ENCODE assay signal across 8 mouse cellular contexts in the genomic region with DNA sequence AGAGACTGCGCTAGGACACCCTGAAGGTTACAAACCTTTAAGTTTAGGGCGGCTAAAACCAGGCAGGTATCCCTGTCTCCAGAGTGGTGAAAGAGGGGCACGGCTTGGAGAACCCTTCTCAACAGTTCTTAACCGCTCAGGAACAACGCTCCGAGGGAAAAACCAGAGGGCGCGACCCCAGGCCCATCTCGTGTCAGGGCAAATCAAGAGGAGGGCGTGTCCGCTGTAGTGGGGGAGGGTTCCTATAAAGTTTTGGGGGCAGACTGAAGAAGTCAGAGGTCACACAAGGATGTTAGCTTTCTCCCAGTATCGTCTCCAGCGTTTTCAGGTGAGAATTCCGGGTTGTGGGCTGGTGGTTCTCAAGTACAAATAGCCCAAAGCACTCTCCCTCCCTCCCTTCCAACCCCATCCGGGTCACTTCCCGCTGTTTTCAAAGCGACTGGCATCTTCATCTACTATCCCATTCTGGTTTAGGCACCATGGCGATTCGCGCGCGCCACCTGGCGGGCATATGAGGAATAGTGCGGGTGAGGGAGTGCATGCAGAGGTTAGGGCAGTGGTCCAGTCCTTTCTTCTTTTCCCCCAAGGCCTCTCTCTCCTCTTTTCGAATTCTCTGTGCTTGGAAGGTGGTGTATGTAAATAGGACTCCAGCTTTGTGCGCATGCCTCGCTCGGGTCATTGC. TPM values are rescaled to one million over a fixed set of nuclear protein-coding genes. Genes with fewer than 3 reads are reported as not detected.
A peak's percentile ranks its signal among the peaks of the same experiment; 100 is the strongest.
DNase-seq lines count a peak whose midpoint lies in the region; ATAC-seq lines count a peak whose summit lies in the region.

A gene (minus strand): TSS at position 489 of the 682 bp plus-strand sequence.

- H3K4me2 ChIP-seq in embryonic facial prominence, embryonic 14.5 days (ENCODE audit: low read depth, low read length) = peak within 1 kb of the TSS; percentile 72
- H3K4me2 ChIP-seq in limb, embryonic 12.5 days = peak within 1 kb of the TSS; percentile 61
- H3K4me2 ChIP-seq in midbrain, embryonic 15.5 days = peak within 1 kb of the TSS; percentile 45

- H3K27ac ChIP-seq in embryonic facial prominence, embryonic 14.5 days (replicated peaks; ENCODE audit: low read depth, low read length) = no peak within 1 kb of the TSS
- no peak within 1 kb of the TSS for H3K27ac ChIP-seq in limb, embryonic 12.5 days
- no peak within 1 kb of the TSS for H3K27ac ChIP-seq in midbrain, embryonic 15.5 days

- WGBS in embryonic facial prominence, embryonic 14.5 days = 5% methylated on average over 28 of the region's 28 CpGs
- 6% methylated on average over 28 of the region's 28 CpGs for WGBS in limb, embryonic 12.5 days
- 6% methylated on average over 28 of the region's 28 CpGs for WGBS in midbrain, embryonic 15.5 days

- peak within 1 kb of the TSS; percentile 37 for H3K4me3 ChIP-seq in embryonic facial prominence, embryonic 14.5 days (ENCODE audit: low read depth, low read length)
- H3K4me3 ChIP-seq in limb, embryonic 12.5 days (replicated peaks) = peak within 1 kb of the TSS; percentile 27
- peak within 1 kb of the TSS; percentile 22 for H3K4me3 ChIP-seq in midbrain, embryonic 15.5 days

- H3K9me3 ChIP-seq in embryonic facial prominence, embryonic 14.5 days (ENCODE audit: control insufficient read depth, low read length) = no peaks in the 10 kb centered on the region
- no peaks in the 10 kb centered on the region for H3K9me3 ChIP-seq in limb, embryonic 12.5 days
- H3K9me3 ChIP-seq in midbrain, embryonic 15.5 days = no peaks in the 10 kb centered on the region

- H3K4me1 ChIP-seq in embryonic facial prominence, embryonic 14.5 days (ENCODE audit: control insufficient read depth, insufficient read depth, low read length) = peaks cover 4% of the 10 kb centered on the region
- no peaks in the 10 kb centered on the region; the same call in 1 of the 2 replicates for H3K4me1 ChIP-seq in limb, embryonic 12.5 days (replicated peaks)
- H3K4me1 ChIP-seq in midbrain, embryonic 15.5 days = peaks cover 5% of the 10 kb centered on the region; the same call in 1 of the 2 replicates

- DNase-seq in 416B (ENCODE audit: low read depth) = peak; percentile 74
- DNase-seq in adrenal gland, postnatal 4 days (ENCODE audit: low spot score in 2 of 2) = peak; percentile 50 to 54
- peak; percentile 84 for DNase-seq in embryonic facial prominence, embryonic 14.5 days (ENCODE audit: low spot score)
- DNase-seq in heart, adult 8-10 months (ENCODE audit: low spot score) = peak; percentile 81
- DNase-seq in kidney, adult 8-10 months = peak; percentile 67 to 82
- peak; percentile 44 to 72 for DNase-seq in spleen, adult 18-20 months

- peak; percentile 87 for ATAC-seq in embryonic facial prominence, embryonic 14.5 days (ENCODE audit: low read depth)
- peak; percentile 66 for ATAC-seq in limb, embryonic 12.5 days (ENCODE audit: insufficient number of reproducible peaks, insufficient read depth, low FRiP score, low TSS enrichment, low read depth)
- peak; percentile 87 for ATAC-seq in midbrain, embryonic 15.5 days (replicated peaks)

- H3K9ac ChIP-seq in embryonic facial prominence, embryonic 14.5 days (ENCODE audit: low read depth, low read length) = peak within 1 kb of the TSS; percentile 60
- peak within 1 kb of the TSS; percentile 35 for H3K9ac ChIP-seq in limb, embryonic 12.5 days (replicated peaks)
- no peak within 1 kb of the TSS for H3K9ac ChIP-seq in midbrain, embryonic 15.5 days

- H3K36me3 ChIP-seq in embryonic facial prominence, embryonic 14.5 days (ENCODE audit: control insufficient read depth, insufficient read depth, low read length) = no peaks in the 10 kb centered on the region
- H3K36me3 ChIP-seq in limb, embryonic 12.5 days = no peaks in the 10 kb centered on the region
- H3K36me3 ChIP-seq in midbrain, embryonic 15.5 days (replicated peaks) = no peaks in the 10 kb centered on the region

- H3K27me3 ChIP-seq in embryonic facial prominence, embryonic 14.5 days (replicated peaks; ENCODE audit: control insufficient read depth, insufficient read depth, low read length) = no peaks in the 10 kb centered on the region
- no peaks in the 10 kb centered on the region for H3K27me3 ChIP-seq in limb, embryonic 12.5 days
- no peaks in the 10 kb centered on the region for H3K27me3 ChIP-seq in midbrain, embryonic 15.5 days (replicated peaks)

RNA-seq across cellular contexts. Expression of the gene that starts here (rescaled TPM):
- not detected for total RNA-seq in adrenal gland, postnatal 4 days (2021)
- 0.14 TPM in 1 of 2 replicates, not detected in the other for polyA plus RNA-seq in embryonic facial prominence, embryonic 14.5 days (2014; fragmentation: Nextera tagmentation; extraction: Ambion mirVana)
- total RNA-seq in heart, adult 8-10 months (2022) = under 1 TPM in 1 of 4 experiments, not detected in 3; 0.37 TPM
- not detected in 2 replicates for polyA plus RNA-seq in limb, embryonic 12.5 days (2016; fragmentation: Nextera tagmentation; extraction: Ambion mirVana)
- polyA plus RNA-seq in midbrain, embryonic 15.5 days (2015; fragmentation: Nextera tagmentation; extraction: Ambion mirVana) = not detected in 2 replicates

Comparison
In these comparisons a context has a peak if more than half of its experiments do, and no peak if none do; other contexts are left out.
1. Peak in DNase-seq in adrenal gland, postnatal 4 days; RNA of the gene not detected or under 1 TPM.
2. Peak in DNase-seq, ATAC-seq, H3K4me3 ChIP-seq, H3K9ac ChIP-seq and H3K4me2 ChIP-seq in embryonic facial prominence, embryonic 14.5 days; RNA of the gene not detected or under 1 TPM.
3. Peak in DNase-seq in heart, adult 8-10 months; RNA of the gene not detected or under 1 TPM.
4. Peak in ATAC-seq, H3K4me3 ChIP-seq, H3K9ac ChIP-seq and H3K4me2 ChIP-seq in limb, embryonic 12.5 days; RNA of the gene not detected or under 1 TPM.
5. Peak in ATAC-seq, H3K4me3 ChIP-seq and H3K4me2 ChIP-seq in midbrain, embryonic 15.5 days; RNA of the gene not detected or under 1 TPM.